1 mouse cellular context compared by ENCODE assay signal in the genomic region with DNA sequence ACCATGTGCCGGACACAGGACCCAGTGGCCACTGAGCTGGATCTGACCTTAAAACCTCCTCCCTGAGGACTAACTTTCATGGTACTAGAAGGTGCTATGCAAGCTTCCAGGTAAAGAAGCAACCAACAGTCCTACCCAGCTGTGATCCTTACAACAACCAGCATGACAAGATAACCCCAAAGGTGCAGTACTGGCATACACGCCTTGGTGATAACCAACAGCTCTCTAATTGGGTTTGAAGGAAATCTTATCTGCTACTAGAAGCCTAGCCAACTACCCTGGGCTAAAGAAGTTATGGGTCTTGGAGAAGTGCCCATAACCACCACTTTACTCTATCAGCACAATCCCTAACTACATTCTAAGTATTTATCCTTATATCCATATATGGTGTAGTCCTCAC.
TF ChIP-seq lines count a peak whose summit lies in the region.

No protein-coding gene starts in this region.

TF ChIP-seq in MEL, 35 proteins besides CTCF, POLR2A, EP300 and RAD21 (continued from another document):
- 0 out of 2 replicates have a peak, but pooled peaks have one; percentile 20 for TF ChIP-seq MXI1 (IDR thresholded peaks at IDR 0.05; ENCODE audit: low read depth, low read length)
- no peak for TF ChIP-seq CHD1 (IDR thresholded peaks at IDR 0.05; ENCODE audit: low read depth, low read length)
